Mouse (Mus musculus) embryonic facial prominence, embryonic 14.5 days (tissue): Measurements from ENCODE around the gene Cers6. TPM values are rescaled to one million over a fixed set of nuclear protein-coding genes. Genes with fewer than 3 reads are reported as not detected.

Experiments
- ATAC-seq: fragments of 200-750 bp; cut with Nextera tagmentation; 2 replicates; pipeline ENCODE4 v1.8.0; 2017; ENCODE audit warnings: low read depth, moderate number of reproducible peaks, moderate TSS enrichment
- DNase-seq: peaks from one replicate; pipeline ENCODE4 v3.0.0-alpha.2; 2015; ENCODE audit warnings: low spot score
- H3K27ac ChIP-seq: fragments of 300-500 bp; sonication (generic); replicated peaks from 2 replicates; pipeline ENCODE4 v1.5.1; 2014; ENCODE audit warnings: low read depth, mild to moderate bottlenecking, low read length, moderate library complexity
- H3K27me3 ChIP-seq: fragments of 300-500 bp; sonication (generic); replicated peaks from 2 replicates; pipeline ENCODE4 v1.6.1; 2014; ENCODE audit warnings: low read length; ENCODE audit not compliant: control insufficient read depth, insufficient read depth
- H3K36me3 ChIP-seq: fragments of 300-500 bp; sonication (generic); 2 replicates; pipeline ENCODE4 v1.6.1; 2014; ENCODE audit warnings: low read length, mixed read lengths; ENCODE audit not compliant: control insufficient read depth, insufficient read depth
- H3K4me1 ChIP-seq: fragments of 300-500 bp; sonication (generic); 2 replicates; pipeline ENCODE4 v1.6.1; 2014; ENCODE audit warnings: antibody characterized with exemption, low read length; ENCODE audit not compliant: control insufficient read depth, insufficient read depth
- H3K4me2 ChIP-seq: fragments of 300-500 bp; sonication (generic); 2 replicates; pipeline ENCODE4 v1.6.1; 2014; ENCODE audit warnings: low read depth, mild to moderate bottlenecking, low read length, moderate library complexity, mixed read lengths
- H3K4me3 ChIP-seq: fragments of 300-500 bp; sonication (generic); 2 replicates; pipeline ENCODE4 v1.5.1; 2014; ENCODE audit warnings: low read depth, mild to moderate bottlenecking, low read length
- H3K9ac ChIP-seq: fragments of 300-500 bp; sonication (generic); 2 replicates; pipeline ENCODE4 v1.6.1; 2014; ENCODE audit warnings: low read depth, mild to moderate bottlenecking, low read length, moderate library complexity, mixed read lengths
- H3K9me3 ChIP-seq: fragments of 300-500 bp; sonication (generic); 2 replicates; pipeline ENCODE4 v1.6.1; 2016; ENCODE audit warnings: low read length; ENCODE audit not compliant: control insufficient read depth
- WGBS: fragments of 180-500 bp; shearing (Covaris S2); extraction: QIAGEN DNeasy Blood & Tissue Kit; methylation state at CpG from one replicate; pipeline ENCODE4 v1.1.7; 2014; 5-methylcytosine and 5-hydroxymethylcytosine counted together
- polyA plus RNA-seq: library from polyadenylated mRNA; unstranded; fragments of >200 nt; fragmentation: Nextera tagmentation; extraction: Ambion mirVana; gene quantifications from 2 replicates; pipeline ENCODE4 v1.2.1, GENCODE M21; 2014

The Cers6 gene
- polyA plus RNA-seq, 1 experiment from 2014 or later, result 24.3 TPM

GRCm38 (mm10) chr2:68906921-68907320, 45.7 kb downstream of the Cers6 start:
- no peak overlapping the region for H3K4me3 ChIP-seq
- H3K27me3 ChIP-seq, result no peaks in the 10 kb centered on the region
- no peak overlapping the region for H3K9ac ChIP-seq
- whole genome bisulfite sequencing, result 75% methylated on average over 3 of the region's 3 CpGs
- H3K9me3 ChIP-seq, result no peaks in the 10 kb centered on the region
- ATAC-seq, result no peak
- DNase-seq, result no peak
- H3K27ac ChIP-seq, result no peak overlapping the region
- 0 out of 2 replicates have a peak, but pooled peaks cover 3% of the 10 kb centered on the region for H3K4me1 ChIP-seq
- no peaks in the 10 kb centered on the region for H3K36me3 ChIP-seq
- no peak overlapping the region for H3K4me2 ChIP-seq

- 70% methylated on average over 11 of the region's 11 CpGs for WGBS
- Histone ChIP-seq H3K4me1 (0 out of 2 replicates have a peak, but pooled peaks cover 3% of the 10 kb centered on the region), H3K4me2 (no peak overlapping the region), H3K27me3 (no peaks in the 10 kb centered on the region), H3K4me3 (no peak overlapping the region), H3K9me3 (no peaks in the 10 kb centered on the region), H3K27ac (no peak overlapping the region), H3K36me3 (no peaks in the 10 kb centered on the region), H3K9ac (no peak overlapping the region)
- DNase-seq (no peak), ATAC-seq (no peak)
Observed at GRCm38 (mm10) chr2:68907721-68908463, 46.7 kb downstream of the Cers6 start.

- no peaks in the 10 kb centered on the region for H3K27me3 ChIP-seq
- WGBS, result 70% methylated on average over 7 of the region's 7 CpGs
- H3K4me2 ChIP-seq, result no peak overlapping the region
- ATAC-seq (no peak), DNase-seq (no peak)
- H3K9me3 ChIP-seq, result no peaks in the 10 kb centered on the region
- no peak overlapping the region for H3K27ac ChIP-seq
- H3K36me3 ChIP-seq, result no peaks in the 10 kb centered on the region
- no peak overlapping the region for H3K9ac ChIP-seq
- H3K4me3 ChIP-seq, result no peak overlapping the region
- H3K4me1 ChIP-seq, result 0 out of 2 replicates have a peak, but pooled peaks cover 3% of the 10 kb centered on the region
Observed at GRCm38 (mm10) chr2:68910727-68911126, 49.5 kb downstream of the Cers6 start.

GRCm38 (mm10) chr2:68911587-68912483, 50.6 kb downstream of the Cers6 start:
- DNase-seq (no peak), ATAC-seq (peak; percentile 53; the same call in 1 of the 2 replicates)
- Histone ChIP-seq H3K4me2 (no peak overlapping the region), H3K9ac (no peak overlapping the region), H3K4me3 (no peak overlapping the region), H3K4me1 (0 out of 2 replicates have a peak, but pooled peaks cover 3% of the 10 kb centered on the region), H3K9me3 (no peaks in the 10 kb centered on the region), H3K27me3 (no peaks in the 10 kb centered on the region), H3K36me3 (no peaks in the 10 kb centered on the region), H3K27ac (no peak overlapping the region)
- WGBS, result 81% methylated on average over 12 of the region's 12 CpGs

- no peak for ATAC-seq
Observed at GRCm38 (mm10) chr2:68915742-68916141, 54.5 kb downstream of the Cers6 start.

GRCm38 (mm10) chr2:68916299-68916698, 55.1 kb downstream of the Cers6 start:
- ATAC-seq (no peak), DNase-seq (no peak)
- Histone ChIP-seq H3K4me3 (no peak overlapping the region), H3K4me2 (no peak overlapping the region), H3K36me3 (no peaks in the 10 kb centered on the region), H3K27me3 (no peaks in the 10 kb centered on the region), H3K9ac (no peak overlapping the region), H3K4me1 (no peaks in the 10 kb centered on the region), H3K27ac (no peak overlapping the region), H3K9me3 (no peaks in the 10 kb centered on the region)
- WGBS, result 87% methylated on average over 3 of the region's 3 CpGs

More at GRCm38 (mm10) chr2:68915742-68916141, 54.5 kb downstream of the Cers6 start:
- H3K9me3 ChIP-seq, result no peaks in the 10 kb centered on the region
- no peaks in the 10 kb centered on the region for H3K36me3 ChIP-seq
- H3K27me3 ChIP-seq, result no peaks in the 10 kb centered on the region
- H3K9ac ChIP-seq, result no peak overlapping the region
- no peaks in the 10 kb centered on the region for H3K4me1 ChIP-seq
- no peak overlapping the region for H3K4me2 ChIP-seq
- H3K4me3 ChIP-seq, result no peak overlapping the region
- no peak overlapping the region for H3K27ac ChIP-seq
- DNase-seq, result no peak

- Histone ChIP-seq H3K27ac (no peak overlapping the region), H3K4me1 (no peaks in the 10 kb centered on the region), H3K9ac (no peak overlapping the region), H3K27me3 (no peaks in the 10 kb centered on the region), H3K9me3 (no peaks in the 10 kb centered on the region), H3K36me3 (no peaks in the 10 kb centered on the region), H3K4me2 (no peak overlapping the region), H3K4me3 (no peak overlapping the region)
- no peak for DNase-seq
- no peak for ATAC-seq
Observed at GRCm38 (mm10) chr2:68917010-68917409, 55.8 kb downstream of the Cers6 start.

GRCm38 (mm10) chr2:68917524-68917923, 56.3 kb downstream of the Cers6 start:
- WGBS, result 83% methylated on average over 3 of the region's 4 CpGs
- no peak for ATAC-seq
- no peaks in the 10 kb centered on the region for H3K27me3 ChIP-seq
- H3K9ac ChIP-seq, result no peak overlapping the region
- H3K27ac ChIP-seq, result no peak overlapping the region
- H3K4me1 ChIP-seq, result no peaks in the 10 kb centered on the region
- H3K9me3 ChIP-seq, result no peaks in the 10 kb centered on the region
- no peak for DNase-seq
- no peaks in the 10 kb centered on the region for H3K36me3 ChIP-seq
- H3K4me3 ChIP-seq, result no peak overlapping the region
- H3K4me2 ChIP-seq, result no peak overlapping the region
